Mouse (Mus musculus) neural tube, embryonic 13.5 days (tissue): Measurements from ENCODE around the gene Cxcl14. TPM values are rescaled to one million over a fixed set of nuclear protein-coding genes. Genes with fewer than 3 reads are reported as not detected.
A peak's percentile ranks its signal among the peaks of the same experiment; 100 is the strongest.

Experiments used
- ATAC-seq: fragments of 200-750 bp; cut with Nextera tagmentation; 2 replicates; pipeline ENCODE4 v1.8.0; 2017; ENCODE audit warnings: low read depth, mild to moderate bottlenecking, moderate TSS enrichment, moderate library complexity
- H3K27ac ChIP-seq: fragments of 300-500 bp; sonication (generic); replicated peaks from 2 replicates; pipeline ENCODE4 v1.5.1; 2015; ENCODE audit warnings: moderate library complexity, mild to moderate bottlenecking, inconsistent platforms
- H3K27me3 ChIP-seq: fragments of 300-500 bp; sonication (generic); 2 replicates; pipeline ENCODE4 v1.6.1; 2015; ENCODE audit warnings: mild to moderate bottlenecking, inconsistent platforms
- H3K36me3 ChIP-seq: fragments of 300-500 bp; sonication (generic); 2 replicates; pipeline ENCODE4 v1.6.1; 2015; ENCODE audit warnings: mild to moderate bottlenecking, inconsistent platforms
- H3K4me1 ChIP-seq: fragments of 300-500 bp; sonication (generic); replicated peaks from 2 replicates; pipeline ENCODE4 v1.6.1; 2015; ENCODE audit warnings: inconsistent platforms
- H3K4me2 ChIP-seq: fragments of 300-500 bp; sonication (generic); 2 replicates; pipeline ENCODE4 v1.6.1; 2015; ENCODE audit warnings: inconsistent platforms, mild to moderate bottlenecking, moderate library complexity
- H3K4me3 ChIP-seq: fragments of 300-500 bp; sonication (generic); 2 replicates; pipeline ENCODE4 v1.5.1; 2015; ENCODE audit warnings: mild to moderate bottlenecking, inconsistent platforms
- H3K9ac ChIP-seq: fragments of 300-500 bp; sonication (generic); 2 replicates; pipeline ENCODE4 v1.6.1; 2015; ENCODE audit warnings: moderate library complexity, mild to moderate bottlenecking, inconsistent platforms
- H3K9me3 ChIP-seq: fragments of 300-500 bp; sonication (generic); 2 replicates; pipeline ENCODE4 v1.6.1; 2016; ENCODE audit warnings: inconsistent platforms
- WGBS: fragments of 180-500 bp; shearing (Covaris S2); methylation state at CpG from one replicate; pipeline ENCODE4 v1.1.7; 2015; 5-methylcytosine and 5-hydroxymethylcytosine counted together
- polyA plus RNA-seq: library from polyadenylated mRNA; unstranded; fragments of >200 nt; fragmentation: Nextera tagmentation; extraction: Ambion mirVana; gene quantifications from 2 replicates; pipeline ENCODE4 v1.2.1, GENCODE M21; 2015

Cxcl14 gene
- polyA plus RNA-seq, result 3.0 and 11.7 TPM in 2 replicates

DNA sequence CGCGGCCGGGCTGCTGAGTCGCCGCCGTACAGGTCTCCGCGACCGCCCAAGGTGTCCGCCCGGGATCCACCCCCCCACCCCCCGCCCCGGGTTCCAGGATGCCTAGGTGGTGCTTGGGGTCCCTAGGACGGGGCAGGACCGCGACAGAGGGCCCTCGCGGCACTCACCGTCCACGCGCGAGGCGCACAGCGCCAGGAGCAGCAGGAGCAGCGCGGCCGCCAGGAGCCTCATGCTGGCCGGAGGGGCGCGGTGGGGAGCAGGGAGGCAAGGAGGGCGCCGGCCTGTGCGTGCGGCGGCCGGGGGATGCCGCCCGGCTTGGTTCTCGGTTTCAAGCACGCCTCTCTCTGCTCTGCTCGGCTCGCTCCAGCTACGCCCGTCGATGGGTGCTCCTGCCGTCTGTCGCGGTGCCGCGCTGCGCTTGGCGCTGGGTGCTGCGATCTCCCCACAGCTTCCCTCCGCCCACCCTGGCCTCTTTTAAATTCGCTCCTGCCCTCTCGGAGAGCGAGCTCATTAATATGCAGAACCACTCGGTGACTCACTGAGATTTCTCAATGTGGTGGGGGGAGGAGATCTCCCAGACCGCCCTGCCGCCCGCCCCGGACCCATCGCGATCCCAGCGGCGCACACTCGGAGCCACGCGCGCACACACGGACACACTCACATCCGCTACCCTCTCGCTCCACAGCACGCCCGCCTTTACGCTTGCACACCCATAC is at the start of gene Cxcl14:
Gene Cxcl14, minus strand, starts transcription at position 609 of the 716 bp plus-strand sequence.
- H3K27me3 ChIP-seq, result peaks cover 81% of the 10 kb centered on the region

DNA sequence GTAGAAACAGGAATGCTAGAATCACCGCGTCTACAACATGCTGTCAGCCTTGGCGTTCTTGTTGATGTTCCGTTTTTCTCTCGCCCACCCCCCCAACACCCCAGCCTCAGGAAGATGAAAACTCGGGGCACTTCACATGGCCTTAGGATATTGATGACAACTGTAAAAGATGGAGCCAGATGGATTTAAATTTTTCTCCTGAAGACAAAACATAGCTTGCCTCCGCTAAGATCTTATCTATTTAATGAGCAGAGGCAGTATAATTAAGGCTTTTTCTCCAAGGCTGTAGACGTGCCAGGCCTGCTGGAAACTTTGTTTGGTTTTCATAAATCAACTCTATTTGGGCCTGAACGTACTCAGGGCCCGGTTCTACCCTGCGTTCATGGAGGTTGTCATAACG is 48.0 kb upstream of the Cxcl14 start:
- H3K4me1 ChIP-seq, result no peaks in the 10 kb centered on the region
- no peak overlapping the region for H3K4me2 ChIP-seq
- H3K36me3 ChIP-seq, result no peaks in the 10 kb centered on the region
- H3K4me3 ChIP-seq, result no peak overlapping the region
- no peak for ATAC-seq
- no peaks in the 10 kb centered on the region for H3K9me3 ChIP-seq
- 85% methylated on average over 12 of the region's 12 CpGs for WGBS
- no peak overlapping the region for H3K27ac ChIP-seq
- no peaks in the 10 kb centered on the region for H3K27me3 ChIP-seq
- H3K9ac ChIP-seq, result no peak overlapping the region

More for the DNA sequence above, at the start of gene Cxcl14:
- under 1% methylated on average over 62 of the region's 76 CpGs for WGBS
- H3K9ac ChIP-seq, result peak within 1 kb of the TSS; percentile 60
- H3K4me2 ChIP-seq, result peak within 1 kb of the TSS; percentile 71
- peaks cover 20% of the 10 kb centered on the region for H3K4me1 ChIP-seq
- peak within 1 kb of the TSS; percentile 42 for H3K4me3 ChIP-seq
- ATAC-seq, result peak; percentile 67
- H3K36me3 ChIP-seq, result no peaks in the 10 kb centered on the region
- H3K9me3 ChIP-seq, result no peaks in the 10 kb centered on the region
- H3K27ac ChIP-seq, result no peak within 1 kb of the TSS

DNA sequence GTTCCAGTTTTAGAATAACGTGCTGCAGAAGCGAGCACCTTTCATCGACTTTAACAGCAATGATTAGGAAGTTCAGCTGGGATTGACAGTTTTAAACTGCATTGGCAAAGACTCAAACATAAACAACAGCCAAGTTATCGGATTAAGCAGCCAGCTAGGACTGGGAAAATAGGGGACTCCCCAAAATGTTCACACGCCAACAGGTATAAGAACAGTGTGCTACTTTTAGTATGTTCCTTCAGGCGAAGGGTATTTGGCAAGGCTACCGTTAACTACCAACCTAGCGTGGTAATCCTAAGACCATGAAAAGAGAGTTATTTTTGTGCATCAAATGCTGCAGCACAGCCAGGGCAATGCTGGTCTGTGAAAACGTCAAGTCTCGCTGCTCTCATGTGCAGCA is 46.1 kb upstream of the Cxcl14 start:
- H3K4me1 ChIP-seq, result no peaks in the 10 kb centered on the region
- no peaks in the 10 kb centered on the region for H3K9me3 ChIP-seq
- no peaks in the 10 kb centered on the region for H3K36me3 ChIP-seq
- ATAC-seq, result no peak
- WGBS, result 87% methylated on average over 10 of the region's 10 CpGs
- no peak overlapping the region for H3K4me3 ChIP-seq
- no peak overlapping the region for H3K27ac ChIP-seq
- H3K4me2 ChIP-seq, result no peak overlapping the region
- no peaks in the 10 kb centered on the region for H3K27me3 ChIP-seq
- H3K9ac ChIP-seq, result no peak overlapping the region

DNA sequence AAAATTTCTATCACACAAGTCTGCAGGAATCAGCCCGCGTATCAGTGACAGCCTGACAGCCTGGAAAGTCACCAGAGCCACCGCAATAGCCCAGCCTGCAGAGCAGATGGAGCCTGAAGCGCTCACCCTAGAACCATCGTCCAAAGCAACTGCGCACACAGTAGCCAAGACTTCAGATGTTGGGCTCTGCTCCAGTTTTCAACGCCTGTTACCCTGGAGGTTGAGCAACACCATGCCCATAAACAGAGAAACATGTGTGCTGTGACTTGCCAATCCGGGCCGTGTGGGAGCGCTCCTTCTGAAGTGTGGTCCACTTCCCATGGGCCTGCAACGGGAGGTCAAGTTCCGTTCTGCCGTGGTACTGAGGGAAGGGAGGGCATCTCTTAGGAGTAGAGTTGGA is 44.2 kb upstream of the Cxcl14 start:
- no peak for ATAC-seq
- H3K27me3 ChIP-seq, result no peaks in the 10 kb centered on the region
- H3K9ac ChIP-seq, result no peak overlapping the region
- H3K9me3 ChIP-seq, result no peaks in the 10 kb centered on the region
- H3K36me3 ChIP-seq, result no peaks in the 10 kb centered on the region
- no peak overlapping the region for H3K4me2 ChIP-seq
- 94% methylated on average over 13 of the region's 13 CpGs for WGBS
- no peaks in the 10 kb centered on the region for H3K4me1 ChIP-seq
- no peak overlapping the region for H3K27ac ChIP-seq
- no peak overlapping the region for H3K4me3 ChIP-seq

GRCm38 (mm10) chr13:56339816-56340215 is 43.5 kb upstream of the Cxcl14 start:
- no peak overlapping the region for H3K9ac ChIP-seq
- no peaks in the 10 kb centered on the region for H3K36me3 ChIP-seq
- ATAC-seq, result no peak
- no peak overlapping the region for H3K4me3 ChIP-seq
- no peaks in the 10 kb centered on the region for H3K27me3 ChIP-seq
- no peak overlapping the region for H3K4me2 ChIP-seq
- H3K9me3 ChIP-seq, result no peaks in the 10 kb centered on the region
- no peak overlapping the region for H3K27ac ChIP-seq
- no peaks in the 10 kb centered on the region; the same call in 1 of the 2 replicates for H3K4me1 ChIP-seq
- 92% methylated on average over 8 of the region's 8 CpGs for WGBS

- Histone ChIP-seq H3K9me3 (no peaks in the 10 kb centered on the region), H3K36me3 (no peaks in the 10 kb centered on the region), H3K27ac (no peak overlapping the region), H3K4me3 (no peak overlapping the region), H3K9ac (no peak overlapping the region), H3K4me2 (no peak overlapping the region), H3K27me3 (no peaks in the 10 kb centered on the region), H3K4me1 (no peaks in the 10 kb centered on the region; the same call in 1 of the 2 replicates)
- no peak for ATAC-seq
- 40% methylated on average over 8 of the region's 8 CpGs for WGBS
Observed at GRCm38 (mm10) chr13:56336982-56337381, 40.6 kb upstream of the Cxcl14 start.

DNA sequence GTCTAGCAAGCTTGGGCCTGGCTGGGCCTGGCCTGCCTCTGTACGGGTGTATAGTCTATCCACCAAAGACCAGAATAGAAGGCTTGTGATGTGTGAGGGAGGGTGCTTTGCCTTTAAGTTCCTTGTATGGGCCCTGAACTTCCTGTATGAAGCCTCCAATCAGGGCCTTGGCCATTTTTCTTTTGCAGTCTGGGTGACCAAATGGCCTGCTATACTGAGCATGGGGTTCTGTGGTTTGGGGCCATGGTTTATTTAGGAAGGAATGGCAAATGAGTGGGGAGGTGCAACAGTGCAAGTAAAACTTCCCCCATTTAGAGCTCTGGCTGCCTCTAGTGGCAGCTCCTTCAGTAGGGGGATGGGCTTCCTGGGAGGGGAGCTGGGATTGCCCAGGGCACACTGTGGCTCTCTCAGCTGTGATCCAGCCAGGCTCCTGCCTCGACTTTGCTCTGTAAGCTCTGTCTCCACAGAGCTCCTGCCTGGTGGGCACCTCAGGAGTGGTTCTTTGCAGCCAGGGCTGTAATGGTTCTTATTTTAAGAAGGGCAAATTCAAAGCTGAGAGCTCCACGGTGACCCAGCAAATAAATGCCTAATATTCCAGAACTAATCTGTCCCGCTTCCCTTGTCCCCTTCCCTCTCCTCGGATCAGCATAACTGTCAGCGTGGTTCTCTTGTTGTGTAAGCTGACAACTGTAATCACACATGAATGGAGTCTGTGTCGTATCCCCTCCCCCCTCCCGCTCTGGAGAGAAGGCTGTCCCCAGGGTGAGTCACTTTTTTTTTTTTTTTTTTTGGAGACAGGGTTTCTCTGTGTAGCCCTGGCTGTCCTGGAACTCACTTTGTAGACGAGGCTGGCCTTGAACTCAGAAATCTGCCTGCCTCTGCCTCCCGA is 38.7 kb upstream of the Cxcl14 start:
- Histone ChIP-seq H3K27me3 (peaks cover 7% of the 10 kb centered on the region; the same call in 1 of the 2 replicates), H3K4me1 (peaks cover 6% of the 10 kb centered on the region; the same call in 1 of the 2 replicates), H3K9ac (no peak overlapping the region), H3K27ac (no peak overlapping the region), H3K4me2 (no peak overlapping the region), H3K36me3 (no peaks in the 10 kb centered on the region), H3K9me3 (no peaks in the 10 kb centered on the region), H3K4me3 (no peak overlapping the region)
- WGBS, result 51% methylated on average over 10 of the region's 10 CpGs
- ATAC-seq, result no peak

DNA sequence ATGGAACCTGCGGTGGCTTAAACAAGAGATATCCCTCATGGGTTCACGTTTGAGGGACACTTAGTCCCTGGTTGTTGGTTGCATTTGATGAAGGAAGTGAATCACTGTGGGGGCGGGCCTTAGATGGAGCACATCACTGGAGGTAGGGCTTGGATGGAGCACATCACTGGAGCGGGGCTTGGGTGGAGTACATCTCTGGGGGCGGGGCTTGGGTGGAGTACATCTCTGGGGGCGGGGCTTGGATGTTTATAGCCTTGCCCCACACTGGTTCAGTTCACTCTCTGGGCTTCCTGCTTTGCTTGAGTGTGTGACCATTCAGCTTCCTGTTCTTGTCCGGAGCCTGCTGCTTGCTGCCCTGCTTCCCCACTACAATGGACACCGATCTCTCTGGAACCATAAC is 37.9 kb upstream of the Cxcl14 start:
- H3K4me2 ChIP-seq, result no peak overlapping the region
- H3K4me3 ChIP-seq, result no peak overlapping the region
- ATAC-seq, result no peak
- H3K36me3 ChIP-seq, result no peaks in the 10 kb centered on the region
- H3K9me3 ChIP-seq, result no peaks in the 10 kb centered on the region
- peaks cover 6% of the 10 kb centered on the region; the same call in 1 of the 2 replicates for H3K4me1 ChIP-seq
- no peak overlapping the region for H3K9ac ChIP-seq
- no peak overlapping the region for H3K27ac ChIP-seq
- 83% methylated on average over 8 of the region's 8 CpGs for WGBS
- peaks cover 7% of the 10 kb centered on the region; the same call in 1 of the 2 replicates for H3K27me3 ChIP-seq

- H3K9ac ChIP-seq, result no peak overlapping the region
- WGBS, result 80% methylated on average over 6 of the region's 6 CpGs
Observed at GRCm38 (mm10) chr13:56332356-56332755, 36.0 kb upstream of the Cxcl14 start.

GRCm38 (mm10) chr13:56330603-56331455 is 34.5 kb upstream of the Cxcl14 start:
- H3K4me3 ChIP-seq, result no peak overlapping the region
- no peak for ATAC-seq
- 79% methylated on average over 10 of the region's 10 CpGs for WGBS

More at GRCm38 (mm10) chr13:56332356-56332755, 36.0 kb upstream of the Cxcl14 start:
- H3K36me3 ChIP-seq, result no peaks in the 10 kb centered on the region
- ATAC-seq, result no peak
- no peak overlapping the region for H3K4me2 ChIP-seq
- peaks cover 7% of the 10 kb centered on the region; the same call in 1 of the 2 replicates for H3K27me3 ChIP-seq
- no peak overlapping the region for H3K27ac ChIP-seq
- H3K9me3 ChIP-seq, result no peaks in the 10 kb centered on the region
- peaks cover 6% of the 10 kb centered on the region; the same call in 1 of the 2 replicates for H3K4me1 ChIP-seq
- H3K4me3 ChIP-seq, result no peak overlapping the region

GRCm38 (mm10) chr13:56329769-56330168 is 33.4 kb upstream of the Cxcl14 start:
- no peak overlapping the region for H3K9ac ChIP-seq
- H3K4me2 ChIP-seq, result no peak overlapping the region
- H3K27me3 ChIP-seq, result peaks cover 7% of the 10 kb centered on the region; the same call in 1 of the 2 replicates
- H3K9me3 ChIP-seq, result no peaks in the 10 kb centered on the region
- no peak overlapping the region for H3K27ac ChIP-seq
- WGBS, result 61% methylated on average over 6 of the region's 6 CpGs
- H3K4me3 ChIP-seq, result no peak overlapping the region
- ATAC-seq, result 0 out of 2 replicates have a peak, but pooled peaks have one; percentile 32
- peaks cover 6% of the 10 kb centered on the region; the same call in 1 of the 2 replicates for H3K4me1 ChIP-seq
- no peaks in the 10 kb centered on the region for H3K36me3 ChIP-seq

More at GRCm38 (mm10) chr13:56330603-56331455, 34.5 kb upstream of the Cxcl14 start:
- H3K9me3 ChIP-seq, result no peaks in the 10 kb centered on the region
- H3K36me3 ChIP-seq, result no peaks in the 10 kb centered on the region
- peaks cover 6% of the 10 kb centered on the region; the same call in 1 of the 2 replicates for H3K4me1 ChIP-seq
- no peak overlapping the region for H3K4me2 ChIP-seq
- H3K27ac ChIP-seq, result no peak overlapping the region
- H3K27me3 ChIP-seq, result peaks cover 7% of the 10 kb centered on the region; the same call in 1 of the 2 replicates
- no peak overlapping the region for H3K9ac ChIP-seq
